Mouse (Mus musculus) intestine, embryonic 15.5 days (tissue): Measurements from ENCODE around the gene Eif4e2. TPM values are rescaled to one million over a fixed set of nuclear protein-coding genes. Genes with fewer than 3 reads are reported as not detected.

ENCODE experiments used
- ATAC-seq: fragments of 200-750 bp; cut with Nextera tagmentation; 2 replicates; pipeline ENCODE4 v1.8.0; 2017; ENCODE audit warnings: moderate TSS enrichment, moderate library complexity
- H3K27ac ChIP-seq: fragments of 300-500 bp; sonication (generic); 2 replicates; pipeline ENCODE4 v1.5.1; 2015; ENCODE audit warnings: mild to moderate bottlenecking, inconsistent platforms
- H3K27me3 ChIP-seq: fragments of 300-500 bp; sonication (generic); replicated peaks from 2 replicates; pipeline ENCODE4 v1.6.1; 2015; ENCODE audit warnings: inconsistent platforms
- H3K36me3 ChIP-seq: fragments of 300-500 bp; sonication (generic); 2 replicates; pipeline ENCODE4 v1.6.1; 2015; ENCODE audit warnings: inconsistent platforms
- H3K4me1 ChIP-seq: fragments of 300-500 bp; sonication (generic); replicated peaks from 2 replicates; pipeline ENCODE4 v1.6.1; 2015; ENCODE audit warnings: inconsistent platforms
- H3K4me2 ChIP-seq: fragments of 300-500 bp; sonication (generic); replicated peaks from 2 replicates; pipeline ENCODE4 v1.6.1; 2015; ENCODE audit warnings: mild to moderate bottlenecking, inconsistent platforms
- H3K4me3 ChIP-seq: fragments of 300-500 bp; sonication (generic); replicated peaks from 2 replicates; pipeline ENCODE4 v1.5.1; 2015; ENCODE audit warnings: inconsistent platforms
- H3K9ac ChIP-seq: fragments of 300-500 bp; sonication (generic); 2 replicates; pipeline ENCODE4 v1.6.1; 2015; ENCODE audit warnings: inconsistent platforms
- H3K9me3 ChIP-seq: fragments of 300-500 bp; sonication (generic); 2 replicates; pipeline ENCODE4 v1.6.1; 2016; ENCODE audit warnings: inconsistent platforms
- WGBS: fragments of 180-500 bp; shearing (Covaris S2); methylation state at CpG from one replicate; pipeline ENCODE4 v1.1.7; 2015; 5-methylcytosine and 5-hydroxymethylcytosine counted together
- polyA plus RNA-seq: library from polyadenylated mRNA; unstranded; fragments of >200 nt; fragmentation: Nextera tagmentation; extraction: Ambion mirVana; gene quantifications from 2 replicates; pipeline ENCODE4 v1.2.1, GENCODE M21; 2015

Eif4e2 gene
- polyA plus RNA-seq, 1 experiment from 2014 or later: 170 TPM

GRCm38 (mm10) chr1:87184751-87185139, 29.0 kb upstream of the Eif4e2 start:
- no peak overlapping the region for H3K4me3 ChIP-seq
- WGBS: 6% methylated on average over 20 of the region's 20 CpGs

GRCm38 (mm10) chr1:87185526-87185925, 28.2 kb upstream of the Eif4e2 start:
- H3K36me3 ChIP-seq: no peaks in the 10 kb centered on the region
- peaks cover 12% of the 10 kb centered on the region for H3K4me1 ChIP-seq
- H3K4me2 ChIP-seq: no peak overlapping the region
- ATAC-seq: no peak; the same call in 1 of the 2 replicates
- no peak overlapping the region for H3K4me3 ChIP-seq
- H3K9ac ChIP-seq: no peak overlapping the region
- no peaks in the 10 kb centered on the region for H3K9me3 ChIP-seq
- 13% methylated on average over 13 of the region's 13 CpGs for WGBS
- H3K27ac ChIP-seq: no peak overlapping the region
- peaks cover 58% of the 10 kb centered on the region for H3K27me3 ChIP-seq

More at GRCm38 (mm10) chr1:87184751-87185139, 29.0 kb upstream of the Eif4e2 start:
- peak; percentile 57 for ATAC-seq
- H3K36me3 ChIP-seq: no peaks in the 10 kb centered on the region
- H3K4me1 ChIP-seq: peaks cover 12% of the 10 kb centered on the region
- peak overlapping the region; percentile 41; the same call in 1 of the 2 replicates for H3K4me2 ChIP-seq
- no peak overlapping the region for H3K27ac ChIP-seq
- H3K27me3 ChIP-seq: peaks cover 58% of the 10 kb centered on the region
- H3K9ac ChIP-seq: no peak overlapping the region
- H3K9me3 ChIP-seq: no peaks in the 10 kb centered on the region

- Histone ChIP-seq H3K27ac (no peak overlapping the region), H3K36me3 (no peaks in the 10 kb centered on the region), H3K9me3 (no peaks in the 10 kb centered on the region), H3K4me3 (peak overlapping the region; percentile 55), H3K4me2 (peak overlapping the region; percentile 98), H3K27me3 (peaks cover 58% of the 10 kb centered on the region), H3K9ac (peak overlapping the region; percentile 49), H3K4me1 (peaks cover 12% of the 10 kb centered on the region)
- WGBS: 2% methylated on average over 53 of the region's 54 CpGs
- ATAC-seq: peak; percentile 52
These were observed 27.3 kb upstream of the Eif4e2 start for GRCm38 (mm10) chr1:87186261-87187036.

GRCm38 (mm10) chr1:87187037-87187355, 26.7 kb upstream of the Eif4e2 start:
- under 1% methylated on average over 15 of the region's 15 CpGs for WGBS
- H3K4me2 ChIP-seq: peak overlapping the region; percentile 98
- ATAC-seq: peak; percentile 39

GRCm38 (mm10) chr1:87190429-87190828, 23.3 kb upstream of the Eif4e2 start, which contains the start of gene Chrnd:
Chrnd (plus strand) TSS chr1:87190607.
- 35% methylated on average over 4 of the region's 4 CpGs for WGBS
- Histone ChIP-seq H3K4me3 (no peak within 1 kb of the TSS), H3K27me3 (peaks cover 23% of the 10 kb centered on the region), H3K36me3 (no peaks in the 10 kb centered on the region), H3K9ac (no peak within 1 kb of the TSS), H3K9me3 (no peaks in the 10 kb centered on the region), H3K27ac (no peak within 1 kb of the TSS), H3K4me1 (peaks cover 6% of the 10 kb centered on the region), H3K4me2 (no peak within 1 kb of the TSS)
- no peak for ATAC-seq

More at GRCm38 (mm10) chr1:87187037-87187355, 26.7 kb upstream of the Eif4e2 start:
- Histone ChIP-seq H3K27ac (no peak overlapping the region), H3K36me3 (no peaks in the 10 kb centered on the region), H3K4me3 (peak overlapping the region; percentile 55), H3K9me3 (no peaks in the 10 kb centered on the region), H3K27me3 (peaks cover 57% of the 10 kb centered on the region), H3K4me1 (peaks cover 12% of the 10 kb centered on the region), H3K9ac (peak overlapping the region; percentile 49)

- H3K4me1 ChIP-seq: no peaks in the 10 kb centered on the region
- no peak overlapping the region for H3K9ac ChIP-seq
- ATAC-seq: no peak
- H3K27ac ChIP-seq: no peak overlapping the region
- no peaks in the 10 kb centered on the region for H3K27me3 ChIP-seq
- no peaks in the 10 kb centered on the region for H3K9me3 ChIP-seq
- H3K36me3 ChIP-seq: no peaks in the 10 kb centered on the region
- WGBS: 79% methylated on average over 9 of the region's 9 CpGs
- H3K4me2 ChIP-seq: no peak overlapping the region
- H3K4me3 ChIP-seq: no peak overlapping the region
These were observed 16.4 kb upstream of the Eif4e2 start for GRCm38 (mm10) chr1:87197296-87197695.

GRCm38 (mm10) chr1:87198119-87199065, 15.3 kb upstream of the Eif4e2 start:
- Histone ChIP-seq H3K4me2 (no peak overlapping the region), H3K9me3 (no peaks in the 10 kb centered on the region), H3K9ac (no peak overlapping the region), H3K36me3 (no peaks in the 10 kb centered on the region), H3K4me1 (no peaks in the 10 kb centered on the region), H3K27me3 (no peaks in the 10 kb centered on the region), H3K4me3 (no peak overlapping the region), H3K27ac (no peak overlapping the region)
- WGBS: 76% methylated on average over 12 of the region's 12 CpGs
- peak; percentile 71; the same call in 1 of the 2 replicates for ATAC-seq

- Histone ChIP-seq H3K4me2 (no peak overlapping the region), H3K27me3 (peaks cover under 1% of the 10 kb centered on the region; the same call in 1 of the 2 replicates), H3K27ac (no peak overlapping the region), H3K9ac (no peak overlapping the region), H3K9me3 (no peaks in the 10 kb centered on the region), H3K4me1 (0 out of 2 replicates have a peak, but pooled peaks cover 2% of the 10 kb centered on the region), H3K4me3 (no peak overlapping the region), H3K36me3 (no peaks in the 10 kb centered on the region)
- ATAC-seq: no peak
- WGBS: 60% methylated on average over 2 of the region's 2 CpGs
These were observed 12.9 kb upstream of the Eif4e2 start for GRCm38 (mm10) chr1:87200811-87201210.

GRCm38 (mm10) chr1:87201848-87202247, 11.9 kb upstream of the Eif4e2 start:
- H3K27ac ChIP-seq: no peak overlapping the region
- H3K27me3 ChIP-seq: peaks cover 11% of the 10 kb centered on the region
- H3K36me3 ChIP-seq: no peaks in the 10 kb centered on the region
- ATAC-seq: no peak
- H3K9me3 ChIP-seq: no peaks in the 10 kb centered on the region
- H3K4me1 ChIP-seq: 0 out of 2 replicates have a peak, but pooled peaks cover 2% of the 10 kb centered on the region
- H3K4me3 ChIP-seq: no peak overlapping the region
- 47% methylated on average over 1 of the region's 1 CpGs for WGBS
- H3K9ac ChIP-seq: no peak overlapping the region
- no peak overlapping the region for H3K4me2 ChIP-seq

- Histone ChIP-seq H3K4me1 (0 out of 2 replicates have a peak, but pooled peaks cover 2% of the 10 kb centered on the region), H3K4me2 (no peak overlapping the region), H3K27ac (no peak overlapping the region), H3K4me3 (no peak overlapping the region), H3K36me3 (no peaks in the 10 kb centered on the region), H3K27me3 (peaks cover 19% of the 10 kb centered on the region), H3K9ac (no peak overlapping the region), H3K9me3 (no peaks in the 10 kb centered on the region)
- 79% methylated on average over 5 of the region's 5 CpGs for WGBS
- ATAC-seq: no peak
These were observed 9.9 kb upstream of the Eif4e2 start for GRCm38 (mm10) chr1:87203779-87204178.

GRCm38 (mm10) chr1:87204465-87204864, 9.2 kb upstream of the Eif4e2 start, which contains the start of gene Chrng:
Chrng (plus strand) TSS chr1:87204657.
- no peak within 1 kb of the TSS for H3K4me3 ChIP-seq
- H3K27me3 ChIP-seq: peaks cover 19% of the 10 kb centered on the region
- 88% methylated on average over 7 of the region's 7 CpGs for WGBS
- no peaks in the 10 kb centered on the region for H3K9me3 ChIP-seq
- 0 out of 2 replicates have a peak, but pooled peaks cover 2% of the 10 kb centered on the region for H3K4me1 ChIP-seq
- no peaks in the 10 kb centered on the region for H3K36me3 ChIP-seq
- H3K4me2 ChIP-seq: no peak within 1 kb of the TSS
- no peak within 1 kb of the TSS for H3K27ac ChIP-seq
- no peak for ATAC-seq
- no peak within 1 kb of the TSS for H3K9ac ChIP-seq

- 45% methylated on average over 6 of the region's 6 CpGs for WGBS
- ATAC-seq: no peak
These were observed 8.7 kb upstream of the Eif4e2 start for GRCm38 (mm10) chr1:87205038-87205437.

More at GRCm38 (mm10) chr1:87205038-87205437, 8.7 kb upstream of the Eif4e2 start:
- H3K4me2 ChIP-seq: no peak overlapping the region
- H3K4me1 ChIP-seq: 0 out of 2 replicates have a peak, but pooled peaks cover 2% of the 10 kb centered on the region
- no peak overlapping the region for H3K4me3 ChIP-seq
- H3K9ac ChIP-seq: no peak overlapping the region
- H3K27ac ChIP-seq: no peak overlapping the region
- H3K9me3 ChIP-seq: no peaks in the 10 kb centered on the region
- no peaks in the 10 kb centered on the region for H3K36me3 ChIP-seq
- H3K27me3 ChIP-seq: peaks cover 19% of the 10 kb centered on the region
